Mouse (Mus musculus) right cerebral cortex, adult 18-20 months (tissue): ENCODE data around the gene Vwc2l.

ENCODE experiments used
- DNase-seq: peaks from one replicate; pipeline ENCODE4 v3.0.0; 2022; ENCODE audit warnings: mixed read lengths

Gene Vwc2l

DNA sequence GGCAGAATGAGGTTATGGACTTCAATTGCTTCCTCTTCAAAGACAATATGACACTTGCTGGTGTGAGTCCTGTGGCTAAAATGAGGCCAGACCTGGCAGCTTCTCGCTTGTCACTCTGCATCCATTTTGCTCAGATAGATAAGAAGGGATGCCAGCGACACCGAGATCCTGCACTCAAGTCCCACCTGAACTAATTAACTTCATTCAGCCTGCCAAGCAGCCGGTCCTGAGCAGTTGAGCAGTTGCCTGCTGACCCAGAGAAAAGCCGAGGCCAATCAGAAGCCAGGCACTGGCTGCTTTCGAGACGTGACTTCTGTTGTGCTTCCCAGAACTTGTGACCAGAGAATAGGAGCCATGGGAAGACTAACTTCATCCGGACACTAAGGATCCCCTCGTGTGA lies 187.6 kb downstream of the Vwc2l start:
- no peak for DNase-seq

GRCm38 (mm10) chr1:70918173-70919036 lies 192.9 kb downstream of the Vwc2l start:
- DNase-seq, result no peak

DNA sequence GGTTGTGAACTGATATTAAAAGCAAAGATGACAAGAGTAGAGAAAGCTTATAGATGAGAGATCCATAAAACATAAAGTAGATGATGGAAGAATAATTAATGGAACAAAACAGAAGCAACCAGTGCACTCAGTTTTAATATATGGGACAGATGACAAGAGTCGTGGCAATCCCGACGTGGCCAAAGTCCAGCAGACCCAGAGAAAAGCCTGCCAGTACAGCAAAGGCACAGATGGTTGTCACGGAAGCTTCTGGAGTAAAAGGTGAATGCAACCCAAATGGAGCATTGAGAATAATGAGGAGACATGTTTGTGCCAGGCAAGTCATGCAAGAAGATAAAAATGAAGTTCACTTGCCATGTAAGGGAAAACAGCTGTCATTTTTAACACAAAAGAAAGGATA lies 207.5 kb downstream of the Vwc2l start:
- DNase-seq, result no peak
